Mouse (Mus musculus) c-Kit-positive CD71-positive TER-119-negative erythroid progenitor cells, embryonic 14.5 days (primary cell): ENCODE data around the gene Tent4a.

Experiments
- DNase-seq: peaks from one replicate; pipeline ENCODE4 v3.0.0-alpha.2; 2013; ENCODE audit warnings: low read depth

Gene Tent4a

GRCm38 (mm10) chr13:69519137-69519536 lies 15.3 kb downstream of the Tent4a start:
- DNase-seq = no peak

GRCm38 (mm10) chr13:69517445-69517844 lies 17.0 kb downstream of the Tent4a start:
- no peak for DNase-seq

GRCm38 (mm10) chr13:69515091-69515490 lies 19.3 kb downstream of the Tent4a start:
- DNase-seq = no peak

- no peak for DNase-seq
These were observed 24.8 kb downstream of the Tent4a start for GRCm38 (mm10) chr13:69509391-69510244.

- DNase-seq = no peak
These were observed 26.8 kb downstream of the Tent4a start for GRCm38 (mm10) chr13:69507666-69508065.

GRCm38 (mm10) chr13:69506341-69507086 lies 27.9 kb downstream of the Tent4a start:
- DNase-seq = peak; percentile 48

GRCm38 (mm10) chr13:69502863-69503262 lies 31.6 kb downstream of the Tent4a start:
- DNase-seq = no peak

GRCm38 (mm10) chr13:69502157-69502750 lies 32.2 kb downstream of the Tent4a start:
- peak; percentile 25 for DNase-seq

- no peak for DNase-seq
These were observed 36.1 kb downstream of the Tent4a start for GRCm38 (mm10) chr13:69498276-69498675.

GRCm38 (mm10) chr13:69492876-69493463 lies 41.4 kb downstream of the Tent4a start:
- peak; percentile 73 for DNase-seq

- DNase-seq = no peak
These were observed 44.6 kb downstream of the Tent4a start for GRCm38 (mm10) chr13:69489777-69490176.

GRCm38 (mm10) chr13:69488565-69489255 lies 45.7 kb downstream of the Tent4a start:
- no peak for DNase-seq

- no peak for DNase-seq
These were observed 46.7 kb downstream of the Tent4a start for GRCm38 (mm10) chr13:69487611-69488275.

- DNase-seq = no peak
These were observed 47.3 kb downstream of the Tent4a start for GRCm38 (mm10) chr13:69487108-69487507.

- no peak for DNase-seq
These were observed 48.6 kb downstream of the Tent4a start for GRCm38 (mm10) chr13:69485833-69486232.

GRCm38 (mm10) chr13:69485326-69485725 lies 49.1 kb downstream of the Tent4a start:
- DNase-seq = no peak

GRCm38 (mm10) chr13:69482751-69483150 lies 51.7 kb downstream of the Tent4a start:
- no peak for DNase-seq

GRCm38 (mm10) chr13:69481634-69482505 lies 52.5 kb downstream of the Tent4a start:
- no peak for DNase-seq

GRCm38 (mm10) chr13:69481026-69481425 lies 53.4 kb downstream of the Tent4a start:
- no peak for DNase-seq

GRCm38 (mm10) chr13:69479906-69480305 lies 54.5 kb downstream of the Tent4a start:
- no peak for DNase-seq
